Mouse (Mus musculus) adrenal gland, adult 8-10 months (tissue): ENCODE measurements around the gene Sh3pxd2a. TPM values are rescaled to one million over a fixed set of nuclear protein-coding genes. Genes with fewer than 3 reads are reported as not detected.

Source experiments
- DNase-seq: peaks from one replicate; pipeline ENCODE4 v3.0.0; 2022
- total RNA-seq, 4 experiments: library from RNA; stranded (reverse); gene quantifications; 2 replicates each; pipeline ENCODE4 v1.2.4; 2022

Gene Sh3pxd2a
- total RNA-seq, 4 experiments from 2014 or later, result 26.9 to 54.9 (median 36.4) TPM

DNA sequence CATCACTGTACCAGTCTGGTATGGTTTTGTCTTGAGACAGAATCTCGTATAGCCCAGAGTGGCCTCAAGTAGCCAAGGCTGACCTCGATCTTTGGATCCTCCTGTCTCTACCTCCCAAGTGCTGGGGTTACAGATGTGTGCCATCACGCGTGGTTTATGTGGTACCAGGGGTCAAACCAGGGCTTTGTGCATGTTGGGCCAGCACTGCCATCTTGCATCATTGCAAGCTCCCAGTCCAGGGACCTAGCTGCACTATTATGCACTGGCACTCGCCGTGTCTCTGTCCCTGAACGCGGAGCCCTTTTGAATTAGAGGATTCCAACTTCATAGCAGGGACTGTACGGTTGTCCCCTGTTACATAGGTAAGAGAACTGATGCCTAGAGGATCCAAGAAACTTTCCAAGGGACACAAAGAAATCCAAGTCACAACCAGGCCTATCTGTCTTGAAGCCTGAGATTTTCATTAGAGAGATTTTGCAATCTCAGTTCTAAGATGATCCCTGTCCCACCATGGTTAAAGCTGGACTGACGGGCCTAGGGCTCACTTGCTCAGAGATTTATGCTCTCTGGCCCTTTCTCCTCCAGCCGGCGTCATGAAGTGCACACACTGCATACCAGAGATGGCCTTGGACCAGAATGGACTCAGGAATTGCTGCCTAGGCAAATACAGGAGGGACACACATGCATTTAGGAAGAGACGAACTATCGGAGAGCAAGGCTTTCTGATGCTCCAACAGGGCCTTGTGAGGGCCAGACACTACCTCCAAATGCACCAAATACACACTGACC is 157.9 kb downstream of the Sh3pxd2a start:
- no peak for DNase-seq

- DNase-seq, result no peak
Observed at GRCm38 (mm10) chr19:47305401-47305800, 158.8 kb downstream of the Sh3pxd2a start.

DNA sequence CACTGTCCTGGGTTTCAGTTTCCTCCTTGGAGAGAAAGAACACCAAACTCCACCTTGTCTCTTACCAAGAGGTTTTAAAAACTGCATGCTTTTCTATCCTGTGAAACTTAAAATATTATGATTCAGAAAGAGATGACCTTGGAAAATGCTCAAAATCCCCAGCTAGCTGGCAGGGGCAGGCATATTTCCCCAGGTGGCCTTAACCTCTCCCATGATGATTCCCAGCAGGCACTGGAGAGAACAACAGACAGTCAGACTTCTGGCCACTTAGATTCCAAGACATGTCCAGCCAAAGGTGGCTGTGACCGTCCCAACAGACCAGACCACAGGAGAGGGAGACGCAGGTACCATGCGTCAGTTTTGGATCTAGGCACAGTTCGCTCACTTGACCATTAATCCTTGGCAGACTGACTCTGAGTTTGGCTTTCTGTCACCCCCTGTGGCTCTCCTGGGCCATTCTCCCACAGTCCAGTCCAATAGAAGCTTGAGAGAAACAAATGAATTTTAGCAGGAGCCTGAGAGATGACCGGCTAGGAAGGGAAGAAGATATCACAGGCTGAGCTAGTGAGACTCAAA is 159.9 kb downstream of the Sh3pxd2a start:
- no peak for DNase-seq

DNA sequence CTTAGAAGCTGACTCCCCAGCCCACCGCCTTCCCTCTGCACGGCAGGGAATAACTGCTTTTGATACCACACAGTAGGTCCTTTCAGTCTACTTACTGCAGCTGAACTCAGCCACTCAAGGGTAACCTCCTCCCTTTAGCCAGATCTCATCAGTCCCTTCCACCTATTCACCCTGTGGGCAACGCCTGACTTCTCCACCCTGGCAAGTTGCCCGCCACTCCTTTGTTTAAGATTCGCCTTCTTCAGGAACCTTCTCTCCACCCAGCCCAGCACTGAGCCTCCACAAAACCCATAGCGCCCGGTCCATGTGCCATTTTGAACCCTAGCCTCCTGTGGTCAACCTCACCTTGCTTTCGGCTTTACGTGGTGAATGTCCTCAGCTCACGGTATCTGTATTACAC is 161.1 kb downstream of the Sh3pxd2a start:
- DNase-seq, result no peak

DNA sequence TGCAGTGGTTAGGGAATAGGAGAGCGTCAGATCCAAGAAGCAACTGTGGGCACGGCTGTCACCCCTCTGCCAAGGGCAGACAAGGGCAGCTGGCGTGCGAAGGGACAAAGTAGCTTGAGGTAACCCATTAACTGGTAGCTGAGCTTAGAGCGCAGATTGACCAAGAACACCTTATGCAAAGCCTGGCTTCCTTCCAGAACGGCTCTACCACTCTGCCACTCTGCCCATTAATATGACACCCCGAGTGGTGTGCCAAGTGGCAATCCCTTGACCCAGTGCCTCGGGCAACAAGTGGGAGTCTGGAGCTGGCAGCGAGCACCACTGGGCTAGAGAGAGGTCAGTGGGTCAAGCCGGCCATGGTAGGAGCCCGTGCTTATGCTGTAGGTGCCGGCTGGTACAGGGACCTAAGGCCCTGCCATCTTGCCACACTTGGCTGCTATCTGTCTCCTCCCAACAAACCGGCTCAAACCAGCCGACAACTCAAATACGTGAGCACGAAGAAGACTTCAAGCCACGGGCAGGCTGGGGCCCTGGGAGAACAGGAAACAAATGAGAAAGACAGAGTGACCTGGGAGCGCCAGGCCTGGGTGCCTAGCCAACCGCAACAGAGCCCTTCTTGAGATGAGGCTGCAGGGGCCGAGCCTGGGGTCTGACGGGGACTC is 161.9 kb downstream of the Sh3pxd2a start:
- peak; percentile 61 for DNase-seq

GRCm38 (mm10) chr19:47301303-47302190 is 162.7 kb downstream of the Sh3pxd2a start:
- no peak for DNase-seq

GRCm38 (mm10) chr19:47298100-47298499 is 166.1 kb downstream of the Sh3pxd2a start:
- DNase-seq, result no peak

- no peak for DNase-seq
Observed at GRCm38 (mm10) chr19:47292451-47292951, 171.7 kb downstream of the Sh3pxd2a start.

DNA sequence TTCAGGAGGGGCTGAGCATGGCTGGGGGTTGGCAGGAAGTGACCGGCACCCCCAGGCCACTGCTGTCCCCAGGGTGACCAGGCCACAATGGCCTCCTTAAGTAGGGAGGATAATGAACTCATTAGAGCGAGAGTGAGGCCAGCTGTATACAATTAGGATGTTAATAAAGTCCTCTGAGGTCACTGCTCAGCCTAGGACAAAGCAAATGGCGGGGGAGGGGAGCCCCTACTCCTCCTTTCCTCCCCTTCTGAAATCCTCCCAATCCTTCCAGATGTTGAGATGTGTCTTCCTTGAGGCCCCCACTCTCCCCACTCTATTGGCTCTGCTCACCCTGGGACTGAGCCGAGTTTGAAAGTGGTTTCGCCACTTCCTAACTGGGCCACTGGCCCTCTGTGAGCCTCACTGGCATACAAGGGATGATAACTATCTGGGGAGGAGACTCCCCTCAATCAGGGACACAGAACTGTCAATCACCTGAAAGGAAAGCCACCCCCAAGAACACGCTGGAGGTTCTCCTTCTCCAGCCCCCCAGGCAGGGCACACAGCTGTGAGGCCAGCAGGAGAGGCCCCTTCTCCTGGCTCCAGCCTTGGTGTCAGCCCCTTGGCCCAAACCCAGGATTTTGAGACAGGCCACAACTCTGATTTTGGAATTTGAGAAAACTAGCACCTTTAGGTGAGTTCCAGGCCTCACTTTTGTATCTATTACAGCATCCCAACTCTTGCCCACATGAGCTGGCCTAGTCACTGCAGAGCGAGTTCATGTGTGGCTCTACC is 172.7 kb downstream of the Sh3pxd2a start:
- no peak for DNase-seq

DNA sequence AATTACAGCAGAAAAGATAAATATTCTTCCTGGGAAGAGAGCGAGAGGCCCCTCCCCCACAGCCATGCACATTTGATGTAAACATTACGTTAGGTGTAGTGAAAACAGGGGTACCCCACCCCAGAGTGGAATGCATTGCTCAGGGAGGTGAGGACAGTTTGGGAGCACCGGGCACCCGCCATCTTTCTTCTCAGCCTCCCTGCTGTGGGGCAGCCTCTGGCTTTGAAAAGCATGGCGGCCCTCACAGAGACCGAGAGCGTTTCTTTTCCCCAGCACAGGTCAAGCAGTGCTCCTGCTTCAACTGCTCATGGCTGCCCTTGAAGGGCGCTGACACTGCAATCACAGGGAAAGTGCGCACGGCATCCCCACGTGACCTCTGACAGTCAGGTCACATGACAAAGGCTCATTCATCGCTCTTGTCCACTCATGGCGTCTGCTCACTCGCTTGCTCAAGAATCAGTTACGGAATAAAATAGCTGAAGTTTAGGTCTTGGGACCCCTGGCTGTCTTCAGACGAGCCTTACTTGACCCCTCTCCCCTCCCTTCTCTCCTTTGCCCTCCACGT is 177.2 kb downstream of the Sh3pxd2a start:
- DNase-seq, result no peak

GRCm38 (mm10) chr19:47285581-47285980 is 178.6 kb downstream of the Sh3pxd2a start:
- no peak for DNase-seq

GRCm38 (mm10) chr19:47282688-47283215 is 181.4 kb downstream of the Sh3pxd2a start:
- no peak for DNase-seq

GRCm38 (mm10) chr19:47282050-47282454 is 182.1 kb downstream of the Sh3pxd2a start:
- no peak for DNase-seq

DNA sequence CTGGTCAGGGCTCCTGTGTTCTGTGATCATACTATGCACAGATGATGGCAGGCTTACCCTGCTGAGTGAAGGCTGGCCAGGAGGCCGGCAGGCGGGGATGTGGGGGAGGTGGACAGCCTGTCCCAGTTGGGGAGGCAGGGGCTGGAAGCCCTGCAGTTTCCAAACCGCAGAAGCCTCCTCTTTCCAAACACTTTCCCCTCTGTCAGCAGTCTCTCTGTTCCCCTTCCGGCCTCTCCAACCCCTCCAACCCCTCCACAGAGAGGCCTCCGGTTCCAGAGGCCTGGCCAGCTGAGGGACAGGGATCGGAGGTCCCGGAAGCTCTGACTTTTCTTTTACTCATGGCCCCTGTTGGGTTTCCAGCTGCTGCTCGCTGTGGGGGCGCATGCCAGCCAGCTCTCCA is 183.3 kb downstream of the Sh3pxd2a start:
- DNase-seq, result no peak

- no peak for DNase-seq
Observed at GRCm38 (mm10) chr19:47279788-47280532, 184.2 kb downstream of the Sh3pxd2a start.

- no peak for DNase-seq
Observed at GRCm38 (mm10) chr19:47279372-47279771, 184.8 kb downstream of the Sh3pxd2a start.

DNA sequence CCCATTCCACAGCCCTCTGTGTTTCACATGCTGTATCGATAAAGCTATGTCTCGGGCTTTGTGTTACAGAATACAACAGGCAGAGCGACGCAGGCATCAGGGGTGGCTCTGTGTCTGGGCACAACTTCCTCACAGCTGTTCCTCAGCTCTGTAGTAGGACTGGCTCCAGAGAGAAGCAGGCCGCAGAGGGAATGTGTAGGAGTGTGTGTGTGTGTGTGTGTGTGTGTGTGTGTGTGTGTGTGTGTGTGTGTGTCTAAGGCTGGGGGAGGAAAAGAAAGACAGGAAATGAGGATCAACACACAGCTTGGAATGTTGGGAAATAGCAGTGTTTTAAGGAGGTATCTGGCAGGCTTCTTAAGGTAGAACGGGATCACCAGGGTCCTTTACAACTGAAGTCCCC is 187.5 kb downstream of the Sh3pxd2a start:
- DNase-seq, result no peak

DNA sequence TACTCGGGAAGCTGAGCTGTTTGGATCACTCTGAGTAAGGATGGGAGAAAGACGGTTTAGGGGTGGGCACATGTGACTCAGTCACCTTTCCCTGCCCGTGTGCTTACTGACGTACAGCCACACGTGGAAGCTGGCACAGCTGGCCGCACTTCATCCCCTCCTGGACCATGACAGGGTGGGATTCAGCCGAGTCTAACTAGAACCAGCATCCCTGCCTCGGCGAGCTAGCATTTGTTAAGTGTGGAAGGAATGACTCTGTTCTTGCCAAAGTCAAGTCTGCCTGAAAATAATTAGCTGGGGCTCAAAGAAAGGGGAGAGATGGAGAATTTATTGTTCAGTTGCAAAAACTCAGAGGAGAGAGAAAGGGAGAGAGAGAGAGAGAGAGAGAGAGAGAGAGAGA is 193.7 kb downstream of the Sh3pxd2a start:
- no peak for DNase-seq

DNA sequence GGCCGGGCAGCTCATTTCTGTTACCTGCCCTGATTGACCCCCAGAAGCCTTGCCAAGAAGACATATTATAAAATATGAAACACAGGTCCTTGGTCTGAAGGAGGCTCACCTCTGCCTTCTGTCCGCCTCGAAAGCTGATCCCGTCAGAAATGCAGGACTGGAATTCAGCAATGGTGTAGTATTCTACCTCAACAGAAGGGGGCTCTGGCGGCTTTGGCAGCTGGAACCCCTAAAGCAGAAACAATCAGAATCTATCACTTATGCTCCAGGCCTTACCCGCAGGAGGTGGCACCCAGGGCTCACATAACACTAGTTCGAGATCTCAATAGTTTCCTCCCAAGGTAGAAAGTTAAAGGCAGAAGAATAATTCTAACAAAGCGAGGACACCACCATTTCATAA is 194.5 kb downstream of the Sh3pxd2a start:
- DNase-seq, result no peak

DNA sequence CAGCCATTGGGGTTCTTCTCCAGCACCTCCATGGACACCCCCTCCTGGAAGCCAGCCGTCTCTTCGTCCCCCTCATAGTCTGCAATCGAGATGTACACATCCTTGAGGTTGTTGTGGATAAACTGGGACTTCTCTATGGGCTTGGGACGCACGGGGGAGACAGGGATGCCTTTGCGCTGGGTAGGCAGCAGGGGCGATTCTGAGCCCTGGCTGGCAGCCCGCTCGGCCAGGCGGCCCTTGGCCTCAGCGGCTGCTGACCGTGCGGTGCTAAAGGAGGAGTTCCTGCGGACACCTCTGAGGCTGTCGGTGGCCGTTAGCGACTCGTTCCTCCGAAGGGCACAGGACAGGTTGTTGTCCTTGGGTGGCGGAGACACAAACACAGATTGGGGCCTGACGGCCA is 197.1 kb downstream of the Sh3pxd2a start:
- no peak for DNase-seq
